Mouse (Mus musculus): Measurements from ENCODE around the gene Gpatch8.

GRCm38 (mm10) chr11:102460541-102460940 is 95.7 kb downstream of the Gpatch8 start:
- no peak for TF ChIP-seq CTCF (IDR thresholded peaks at IDR 0.05; ENCODE audit: extremely low read depth, insufficient read length, insufficient replicate concordance, low read depth, low read length)
- TF ChIP-seq POLR2A (IDR thresholded peaks at IDR 0.05; ENCODE audit: low read depth, low read length) = no peak
